Mouse (Mus musculus) lung, postnatal 25 days (tissue): Measurements from ENCODE around the gene Btnl6.
"Not testable (repeated sequence)": the region's sequence is repeated elsewhere in the genome, so short reads cannot be mapped to it uniquely, and the experiment has no call there.

Source experiments
- DNase-seq: peaks from one replicate; pipeline ENCODE4 v3.0.0; 2022; ENCODE audit warnings: low spot score

The Btnl6 gene

DNA sequence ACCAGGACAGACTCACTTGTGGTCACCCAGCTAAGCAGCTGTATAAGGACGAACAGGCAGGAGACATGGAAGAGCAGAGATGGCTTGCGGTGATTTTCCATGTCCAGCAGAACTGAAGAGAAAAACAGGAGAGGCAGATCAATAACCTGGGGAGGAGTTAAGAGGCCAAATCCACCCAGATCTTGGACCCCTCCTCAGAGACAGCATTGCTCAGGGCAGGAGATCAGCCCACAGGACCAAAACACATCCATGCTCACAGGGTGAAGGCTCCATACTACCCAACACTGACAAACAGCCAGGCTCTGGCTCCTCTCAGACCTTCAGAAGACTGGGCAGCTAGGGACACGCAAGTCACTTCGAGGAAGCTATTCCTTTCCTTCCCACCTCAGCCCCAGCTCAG lies at the start of gene Btnl6:
Gene Btnl6 (minus strand): TSS at position 101 of the 400 bp plus-strand sequence.
- no peak for DNase-seq

DNA sequence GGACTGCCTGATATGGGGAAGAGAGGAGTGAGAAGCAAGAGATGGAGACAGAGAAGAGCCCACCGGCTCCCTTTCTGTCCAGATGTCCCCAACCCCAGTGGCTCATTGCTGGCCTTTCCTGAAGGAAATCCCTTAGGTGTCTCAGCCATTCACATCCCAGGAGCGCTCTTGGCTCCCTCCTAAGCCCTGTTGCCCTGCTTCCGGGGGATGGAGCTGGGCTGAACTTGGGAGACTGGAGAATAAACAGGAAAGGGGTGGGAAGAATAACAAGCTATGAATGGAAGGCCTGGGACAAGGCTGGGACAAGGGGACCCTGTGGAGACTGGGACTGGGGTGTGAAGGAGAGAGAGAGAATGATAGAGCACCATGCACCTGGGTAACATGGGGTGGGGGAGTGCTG lies 47.6 kb upstream of the Btnl6 start:
- DNase-seq, result peak; percentile 81

DNA sequence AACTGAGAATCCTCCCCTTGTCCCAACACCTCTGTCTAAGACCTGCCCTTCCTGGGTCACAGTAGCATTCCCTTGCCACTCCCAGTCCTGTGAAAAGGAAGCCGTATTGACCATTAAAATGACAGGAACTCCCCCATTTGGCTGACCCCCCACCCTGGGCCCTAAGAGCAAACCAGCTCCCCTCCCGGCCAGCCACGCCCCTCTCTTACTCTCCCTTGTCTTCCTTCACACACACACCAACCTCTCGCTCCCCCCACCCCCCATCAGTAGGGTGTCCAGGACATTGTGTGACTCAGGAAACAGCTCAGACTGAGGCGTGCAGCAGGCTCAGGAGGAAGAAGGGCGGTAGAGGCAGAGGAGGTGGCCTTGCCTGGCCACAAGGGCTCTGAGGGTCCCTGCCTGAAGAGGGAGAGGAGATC lies 46.9 kb upstream of the Btnl6 start, which contains the start of gene Notch4:
Gene Notch4 (plus strand): TSS at position 266 of the 419 bp plus-strand sequence.
- DNase-seq, result peak; percentile 81

DNA sequence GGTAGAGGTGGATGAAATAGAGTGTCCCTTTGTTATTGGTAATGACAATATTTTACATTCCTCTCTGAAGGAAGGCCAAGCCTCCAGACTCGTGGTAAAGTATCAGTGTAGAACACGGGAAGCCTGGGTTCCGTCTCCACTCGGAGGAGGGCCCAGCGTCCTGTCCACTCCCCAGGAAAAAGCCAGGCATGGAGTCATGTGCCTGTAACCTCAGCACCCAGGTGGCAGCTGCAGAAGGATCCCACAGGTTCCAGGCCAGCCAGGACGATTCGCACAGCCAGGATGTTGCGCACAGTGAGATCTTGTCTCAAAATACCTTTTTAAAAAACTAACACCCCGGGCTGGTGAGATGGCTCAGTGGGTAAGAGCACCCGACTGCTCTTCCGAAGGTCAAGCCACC lies 46.2 kb upstream of the Btnl6 start:
- DNase-seq, result no peak

DNA sequence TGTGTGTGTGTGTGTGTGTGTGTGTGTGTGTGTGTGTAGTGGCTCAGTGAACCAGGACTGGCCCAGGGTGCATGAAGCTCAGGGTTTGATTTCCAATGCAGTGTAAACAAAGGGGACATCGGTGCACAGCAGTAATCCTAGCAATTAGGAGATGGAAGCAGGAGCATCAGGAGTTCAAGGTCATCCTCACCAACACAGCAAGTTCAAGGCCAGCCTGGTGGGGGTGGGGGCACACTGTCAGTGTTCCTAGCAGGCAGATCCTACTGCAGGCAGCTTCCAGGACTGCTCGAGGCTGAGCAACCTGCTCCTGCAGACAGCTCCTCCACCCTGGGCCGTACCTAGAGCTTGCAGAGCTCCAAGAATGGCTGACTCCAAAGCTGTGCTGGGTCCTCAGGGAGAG lies 45.4 kb upstream of the Btnl6 start:
- DNase-seq, result no peak

DNA sequence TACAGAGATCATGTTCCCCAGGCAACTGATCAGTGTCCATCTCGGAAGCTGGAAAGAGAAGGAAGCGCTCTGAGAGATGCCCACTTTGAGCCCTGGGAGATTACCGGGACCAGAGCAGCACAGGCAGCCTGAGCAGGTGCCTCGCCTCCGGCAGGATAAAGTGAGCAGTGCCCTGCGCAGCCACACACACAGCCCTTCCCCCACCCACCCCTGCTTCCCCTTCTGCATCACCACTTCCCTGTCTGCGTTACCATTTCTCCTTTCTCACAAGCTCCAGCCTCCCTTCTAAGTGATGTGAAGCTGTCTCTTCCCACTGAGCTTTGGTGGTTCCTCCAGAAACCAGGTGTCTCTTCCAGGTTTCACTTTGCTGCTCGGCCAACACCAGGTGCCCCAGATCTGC lies 44.0 kb upstream of the Btnl6 start:
- no peak for DNase-seq

DNA sequence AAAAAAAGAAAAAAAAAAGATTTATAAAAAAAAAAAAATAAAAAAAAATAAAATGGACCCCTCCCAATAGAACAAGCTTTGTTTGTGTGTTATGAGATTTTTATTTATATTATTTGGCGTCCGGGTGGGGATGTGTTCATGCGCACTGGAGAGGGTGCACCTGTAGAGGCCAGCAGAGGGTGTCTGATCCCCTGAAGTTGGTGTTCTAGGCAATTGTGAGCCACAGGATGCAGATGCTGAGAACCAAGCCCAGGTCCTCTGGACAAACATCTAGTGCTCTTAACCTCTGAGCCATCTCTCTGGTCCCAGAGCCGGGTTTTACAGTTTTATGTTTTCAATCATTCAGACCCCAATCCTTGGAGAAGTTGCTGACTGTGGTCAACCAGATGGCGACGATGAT lies 43.3 kb upstream of the Btnl6 start:
- DNase-seq, result no peak

DNA sequence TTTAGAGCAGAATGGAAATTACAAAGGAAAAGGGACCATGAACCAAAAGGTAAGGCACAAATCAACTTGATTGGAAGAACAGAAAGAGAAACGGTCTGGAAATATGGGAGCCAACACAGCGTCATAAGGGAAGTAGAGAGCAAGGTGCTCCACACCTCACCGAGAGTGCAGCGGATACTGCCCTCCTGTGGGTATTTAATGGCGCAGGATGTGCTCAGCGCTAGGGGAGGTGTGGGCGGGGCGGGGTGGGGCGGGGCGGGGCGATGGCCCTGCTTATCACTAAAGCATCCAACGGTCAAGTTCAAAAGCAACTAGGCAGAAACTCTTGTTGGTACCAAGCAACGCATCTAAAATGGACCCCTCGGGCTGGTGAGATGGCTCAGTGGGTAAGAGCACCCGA lies 42.7 kb upstream of the Btnl6 start:
- no peak for DNase-seq

DNA sequence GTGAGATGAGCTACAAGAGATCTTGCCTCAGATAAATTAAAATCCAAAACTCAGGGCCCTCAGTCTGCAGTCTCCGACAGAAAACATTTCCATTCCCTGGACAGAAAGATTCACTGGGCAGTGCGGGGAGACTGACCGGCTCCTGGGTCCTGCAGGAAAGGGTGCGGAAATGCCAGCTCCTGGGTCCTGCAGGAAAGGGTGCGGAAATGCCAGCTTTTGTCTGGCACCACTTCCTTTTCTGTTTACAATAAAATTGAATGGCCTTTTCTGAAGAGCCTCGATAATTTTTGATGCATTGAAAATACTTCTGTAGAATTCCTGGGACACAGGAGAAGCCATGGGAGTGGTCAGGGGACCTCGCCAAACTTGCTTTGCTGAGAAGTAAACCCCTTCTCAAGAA lies 42.0 kb upstream of the Btnl6 start:
- peak; percentile 36 for DNase-seq

DNA sequence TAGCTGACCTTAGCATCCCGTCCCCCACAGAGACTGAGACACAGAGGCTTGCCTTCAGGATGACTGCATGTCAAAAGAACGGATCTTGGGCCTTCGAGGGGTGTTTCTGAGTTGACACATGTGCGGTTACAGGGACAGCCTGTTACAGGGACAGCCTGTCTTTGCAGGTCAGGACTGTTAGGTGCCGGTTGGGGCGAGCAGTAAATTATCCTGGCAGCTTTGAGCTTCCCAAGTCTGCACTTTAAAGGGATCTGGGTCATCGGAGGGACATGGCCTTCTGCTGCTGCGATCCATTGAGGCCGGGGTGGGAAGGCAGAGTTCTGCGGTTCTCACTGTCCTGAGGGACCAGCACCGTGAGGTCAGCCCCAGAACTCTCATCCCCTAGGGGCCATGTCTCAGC lies 40.3 kb upstream of the Btnl6 start:
- DNase-seq, result no peak

DNA sequence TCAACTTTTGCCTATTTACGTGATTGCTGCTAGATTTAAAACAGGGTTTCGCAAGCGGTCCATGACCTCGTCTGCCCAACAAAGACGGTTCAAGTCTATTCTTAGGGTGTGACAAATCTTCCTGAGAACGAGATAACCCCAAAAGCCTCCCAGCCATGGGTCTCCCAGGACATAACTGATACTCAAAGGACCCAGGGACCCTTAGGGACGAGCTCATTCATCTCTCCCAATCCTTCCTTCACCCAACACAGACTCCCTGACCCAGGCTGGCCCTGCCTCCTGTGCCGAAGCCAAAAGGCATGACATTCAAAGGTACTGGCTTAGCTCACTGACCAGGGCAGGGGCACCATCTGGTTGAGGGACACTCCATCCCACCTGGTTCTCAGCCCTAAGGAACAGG lies 39.3 kb upstream of the Btnl6 start:
- DNase-seq, result no peak

DNA sequence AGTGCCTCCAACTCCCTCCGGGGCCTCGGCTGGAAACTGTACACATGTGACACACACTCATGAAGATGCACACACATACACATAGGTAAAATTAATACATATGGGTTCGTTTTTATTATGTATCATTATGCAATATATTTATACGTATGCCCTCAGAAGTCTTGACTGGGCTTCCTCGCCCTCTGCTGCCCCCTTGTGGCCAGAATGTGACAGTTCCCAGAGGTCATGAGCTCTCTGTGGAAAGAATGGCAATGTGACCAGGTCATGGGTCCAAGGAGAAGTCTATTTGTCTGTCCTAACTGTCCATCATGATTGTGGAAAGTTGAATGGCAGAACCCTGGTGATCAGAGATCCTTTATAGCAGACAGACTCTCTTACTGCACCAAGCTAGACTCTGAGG lies 38.3 kb upstream of the Btnl6 start:
- DNase-seq, result peak; percentile 83

DNA sequence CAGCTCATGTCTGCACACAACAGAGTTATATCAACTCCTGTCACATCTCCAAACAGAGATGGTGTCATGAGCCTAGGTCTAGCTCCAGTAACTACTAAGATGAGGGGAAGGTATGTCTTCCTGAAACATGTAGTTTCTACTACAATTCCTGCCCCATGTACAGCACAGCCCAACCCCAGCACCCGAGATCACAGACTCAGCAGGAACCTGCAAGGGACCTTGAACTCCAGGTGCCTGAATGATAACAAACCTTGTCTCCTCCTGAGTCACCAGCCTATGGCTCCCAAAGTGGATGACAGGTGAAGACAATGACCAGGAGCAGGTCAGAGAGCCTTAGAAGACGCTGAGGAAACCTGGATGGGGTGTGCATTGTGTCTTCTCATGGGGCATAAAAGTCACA lies 32.7 kb upstream of the Btnl6 start:
- no peak for DNase-seq

DNA sequence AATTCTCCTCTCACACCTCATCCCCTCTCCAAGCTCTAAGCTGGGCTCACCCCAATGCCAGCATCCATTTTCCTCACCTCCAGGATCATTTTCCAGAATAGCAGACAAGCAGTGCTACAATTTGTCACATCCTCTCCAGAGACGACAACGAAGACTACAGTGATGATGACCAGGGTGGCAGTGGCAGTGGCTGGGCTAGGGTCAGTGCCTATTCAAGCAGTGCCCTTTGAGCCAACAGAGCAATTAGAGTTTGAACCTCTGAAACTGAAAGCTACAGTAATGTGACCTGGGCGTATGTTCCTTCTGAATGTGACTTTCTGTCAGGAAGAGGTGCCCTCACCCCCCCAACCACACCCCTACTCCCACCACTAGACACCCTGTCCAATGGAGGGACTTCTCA lies 32.0 kb upstream of the Btnl6 start:
- no peak for DNase-seq

DNA sequence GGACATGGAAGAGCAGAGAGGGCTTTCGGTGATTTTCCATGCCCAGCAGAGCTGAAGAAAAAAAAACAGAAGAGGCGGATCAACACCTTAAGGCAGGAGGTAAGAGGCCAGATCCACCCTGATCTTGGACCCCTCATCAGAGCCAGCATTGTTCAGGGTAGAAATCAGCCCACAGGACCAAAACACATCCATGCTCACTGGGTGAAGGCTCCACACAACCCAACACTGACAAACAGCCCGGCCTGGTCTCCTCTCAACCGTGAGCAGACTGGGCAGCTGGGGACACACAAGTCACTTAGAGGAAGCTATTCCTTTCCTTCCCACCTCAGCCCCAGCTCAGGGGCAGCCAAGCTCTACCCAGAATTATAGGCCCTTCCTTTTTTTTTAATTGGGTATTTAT lies 30.4 kb upstream of the Btnl6 start:
- DNase-seq, result no peak

DNA sequence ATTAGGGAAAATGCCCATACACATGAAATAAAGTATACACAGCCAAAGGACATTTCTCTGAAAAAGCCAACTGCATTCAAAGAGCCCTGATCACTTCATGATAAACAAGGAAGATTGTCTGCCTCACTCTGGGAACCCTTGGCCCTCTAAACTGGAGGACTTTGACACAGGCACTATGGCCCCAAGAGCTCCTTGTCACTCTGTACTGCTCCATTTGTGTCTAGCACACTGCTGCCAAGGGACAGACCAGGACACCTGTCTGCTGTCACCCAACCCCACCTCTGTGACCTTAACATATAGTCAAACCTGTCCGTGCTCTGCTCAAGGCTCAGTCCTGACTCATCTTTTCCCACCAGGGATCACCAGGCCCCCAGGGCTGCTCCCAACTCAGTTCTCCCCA lies 29.6 kb upstream of the Btnl6 start:
- DNase-seq, result no peak

DNA sequence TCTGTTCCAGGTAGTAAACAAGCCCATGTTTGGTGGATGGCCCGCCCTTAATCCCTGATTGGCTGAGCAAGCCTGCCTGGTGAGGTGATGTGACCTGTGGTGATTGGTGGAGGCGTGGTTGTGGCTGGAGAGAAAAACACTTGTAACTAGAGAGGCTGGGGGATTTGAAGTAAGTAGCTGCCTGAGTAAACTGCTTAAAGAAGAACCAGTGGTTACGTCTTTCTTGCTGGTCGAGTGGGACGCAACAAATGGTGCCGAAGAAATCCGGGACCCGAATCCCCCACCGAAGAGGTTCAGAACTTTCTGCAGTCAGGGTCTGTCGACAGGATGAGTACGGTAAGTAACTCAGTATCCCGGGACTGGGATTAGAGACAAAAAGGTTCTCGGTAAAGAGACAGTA lies 26.4 kb upstream of the Btnl6 start:
- not testable (repeated sequence) for DNase-seq

DNA sequence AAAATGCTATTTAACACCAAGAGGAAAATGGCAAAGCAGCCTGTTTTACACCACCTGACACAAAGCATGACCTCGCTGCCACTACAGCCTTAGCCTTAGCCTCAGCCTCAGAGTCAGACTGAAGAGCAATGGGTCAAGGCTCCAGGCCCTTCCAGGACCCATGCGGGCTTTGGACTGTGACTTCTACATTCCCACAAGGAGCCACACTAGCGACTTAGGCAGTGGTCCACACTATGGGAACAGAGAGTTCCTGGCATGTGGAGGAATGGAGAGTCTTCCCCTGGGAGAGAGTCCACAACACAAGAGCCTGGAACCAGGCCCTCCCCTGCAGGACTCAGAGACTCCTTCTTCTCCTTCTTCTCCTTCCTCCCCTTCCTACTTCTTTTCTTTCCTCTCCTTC lies 15.5 kb upstream of the Btnl6 start:
- DNase-seq, result no peak

DNA sequence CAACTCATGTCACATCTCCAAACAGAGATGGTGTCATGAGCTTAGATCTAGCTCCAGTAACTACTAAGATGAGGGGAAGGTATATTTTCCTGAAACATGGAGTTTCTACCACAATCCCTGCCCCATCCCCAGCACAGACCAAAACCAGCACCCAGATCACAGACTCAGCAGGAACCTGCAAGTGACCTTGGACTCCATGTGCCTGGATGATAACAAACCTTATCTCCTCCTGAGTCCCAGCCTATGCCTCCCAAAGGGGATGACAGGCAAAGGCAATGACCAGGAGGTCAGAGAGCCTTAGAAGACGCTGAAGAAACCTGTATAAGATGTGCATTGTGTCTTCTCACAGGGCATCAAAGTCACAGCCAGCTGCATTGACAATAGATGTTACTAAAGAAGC lies 1.8 kb upstream of the Btnl6 start:
- DNase-seq, result no peak

DNA sequence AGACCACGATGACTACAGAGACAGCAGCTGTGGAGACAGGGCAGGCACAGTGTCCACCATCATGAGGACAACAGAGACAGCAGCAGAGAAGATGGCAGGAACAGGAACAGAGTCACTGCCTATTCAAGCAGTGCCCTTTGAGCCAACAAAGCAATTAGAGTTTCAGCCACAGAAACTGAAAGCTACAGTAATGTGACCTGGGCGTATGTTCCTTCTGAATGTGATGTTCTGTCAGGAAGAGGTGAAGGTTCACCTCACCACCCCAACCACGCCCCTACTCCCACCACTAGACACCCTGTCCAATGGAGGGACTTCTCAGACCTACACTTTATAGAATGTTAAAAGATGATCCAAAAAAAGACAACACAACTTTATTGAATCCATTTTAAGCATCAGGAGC lies 1.4 kb upstream of the Btnl6 start:
- not testable (repeated sequence) for DNase-seq

DNA sequence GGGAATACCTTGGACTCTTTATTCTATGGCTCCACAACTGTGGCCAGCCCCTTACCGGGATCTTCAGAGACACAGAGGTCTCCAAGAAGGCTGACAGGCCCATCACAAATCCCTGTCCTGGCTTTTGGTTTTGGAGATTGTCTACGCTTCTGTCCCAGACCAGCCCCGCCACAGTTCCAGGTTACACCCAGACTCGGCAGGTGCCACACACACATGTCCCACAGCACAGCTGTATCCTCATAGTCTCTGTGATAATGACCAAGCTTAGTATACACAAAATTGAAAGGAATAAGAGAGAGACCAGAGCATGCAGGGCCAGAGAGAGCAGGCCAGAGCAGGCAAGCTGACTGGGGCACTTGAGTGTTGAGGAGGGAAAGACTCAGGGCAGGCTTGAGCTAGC lies 643 bp upstream of the Btnl6 start:
- DNase-seq, result no peak

DNA sequence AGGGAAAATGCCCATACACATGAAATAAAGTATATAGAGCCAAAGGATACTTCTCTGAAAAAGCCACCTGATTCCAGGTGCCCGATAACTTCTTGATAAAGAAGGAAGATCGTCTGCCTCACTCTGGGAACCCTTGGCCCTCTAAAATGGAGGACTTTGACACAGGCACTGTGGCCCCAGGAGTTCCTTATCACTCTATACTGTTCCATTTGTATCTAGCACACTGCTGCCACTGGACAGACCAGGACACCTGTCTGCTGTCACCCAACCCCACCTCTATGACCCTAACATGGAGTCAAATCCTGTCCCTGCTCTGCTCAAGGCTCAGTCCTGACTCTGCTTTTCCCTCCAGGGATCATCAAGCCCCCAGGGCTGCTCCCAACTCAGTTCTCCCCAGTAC lies 638 bp downstream of the Btnl6 start:
- DNase-seq, result no peak

DNA sequence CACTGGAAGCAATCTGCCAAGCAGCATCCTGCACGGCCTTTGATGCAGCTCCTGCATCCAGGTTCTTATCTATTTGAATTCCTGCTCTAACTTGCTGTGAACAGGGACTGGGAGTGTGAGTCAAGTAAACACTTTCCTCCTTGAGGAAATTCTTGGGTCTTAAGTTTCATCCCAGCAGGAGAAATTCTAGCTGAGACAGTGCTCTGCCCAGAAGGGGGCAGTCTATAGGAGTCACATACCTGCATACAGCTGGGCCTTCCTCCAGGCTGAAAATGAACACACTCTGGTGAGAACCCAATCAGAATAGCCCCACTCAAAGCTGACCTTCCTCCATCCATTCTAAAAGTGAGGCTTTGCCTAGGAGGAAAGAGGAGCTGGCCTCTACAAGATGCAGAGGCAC lies 5.4 kb downstream of the Btnl6 start:
- DNase-seq, result peak; percentile 5

DNA sequence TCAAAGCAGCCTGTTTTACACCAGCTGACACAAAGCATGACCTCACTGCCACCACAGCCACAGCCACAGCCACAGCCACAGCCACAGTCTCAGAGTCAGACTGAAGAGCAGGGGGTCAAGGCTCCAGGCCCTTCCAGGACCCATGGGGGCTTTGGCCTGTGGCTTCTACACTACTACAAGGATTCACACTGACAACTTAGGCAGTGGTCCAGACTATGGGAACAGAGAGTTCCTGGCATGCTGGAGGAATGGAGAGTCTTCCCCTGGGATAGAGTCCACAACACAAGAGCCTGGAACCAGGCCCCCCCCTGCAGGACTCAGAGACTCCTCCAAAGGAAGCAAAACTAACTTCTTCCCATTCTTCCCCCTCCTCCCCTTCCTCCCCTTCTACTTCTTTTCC lies 9.6 kb downstream of the Btnl6 start:
- DNase-seq, result no peak

DNA sequence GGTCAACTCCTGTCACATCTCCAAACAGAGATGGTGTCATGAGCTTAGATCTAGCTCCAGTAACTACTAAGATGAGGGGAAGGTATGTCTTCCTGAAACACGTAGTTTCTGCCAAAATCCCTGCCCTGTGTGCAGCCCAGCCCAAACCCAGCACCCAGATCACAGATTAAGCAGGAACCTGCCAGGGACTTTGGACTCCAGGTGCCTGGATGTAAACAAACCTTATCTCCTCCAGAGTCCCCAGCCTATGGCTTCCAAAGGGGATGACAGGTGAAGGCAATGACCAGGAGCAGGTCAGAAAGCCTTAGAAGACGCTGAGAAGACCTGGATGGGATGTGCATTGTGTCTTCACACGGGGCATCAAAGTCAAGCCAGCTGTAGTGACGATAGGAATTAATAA lies 19.4 kb downstream of the Btnl6 start:
- not testable (repeated sequence) for DNase-seq
